Mouse (Mus musculus) thymus, adult 2 months (tissue): ENCODE measurements around the gene Cog5.

Experiments used
- CTCF ChIP-seq: fragments of 200-500 bp; IDR thresholded peaks from 2 replicates; pipeline ENCODE4 v1.5.1; 2012; ENCODE audit warnings: mild to moderate bottlenecking, control low read depth, low read length, moderate library complexity, borderline replicate concordance; ENCODE audit not compliant: control insufficient read depth, poor library complexity, insufficient read depth; ENCODE audit errors: extremely low read depth
- POLR2A ChIP-seq: fragments of 200-500 bp; IDR thresholded peaks from 2 replicates; pipeline ENCODE4 v1.6.1; 2012; ENCODE audit warnings: mild to moderate bottlenecking, low read length, control low read depth, moderate library complexity; ENCODE audit not compliant: control insufficient read depth, poor library complexity, insufficient read depth; ENCODE audit errors: extremely low read depth

DNA sequence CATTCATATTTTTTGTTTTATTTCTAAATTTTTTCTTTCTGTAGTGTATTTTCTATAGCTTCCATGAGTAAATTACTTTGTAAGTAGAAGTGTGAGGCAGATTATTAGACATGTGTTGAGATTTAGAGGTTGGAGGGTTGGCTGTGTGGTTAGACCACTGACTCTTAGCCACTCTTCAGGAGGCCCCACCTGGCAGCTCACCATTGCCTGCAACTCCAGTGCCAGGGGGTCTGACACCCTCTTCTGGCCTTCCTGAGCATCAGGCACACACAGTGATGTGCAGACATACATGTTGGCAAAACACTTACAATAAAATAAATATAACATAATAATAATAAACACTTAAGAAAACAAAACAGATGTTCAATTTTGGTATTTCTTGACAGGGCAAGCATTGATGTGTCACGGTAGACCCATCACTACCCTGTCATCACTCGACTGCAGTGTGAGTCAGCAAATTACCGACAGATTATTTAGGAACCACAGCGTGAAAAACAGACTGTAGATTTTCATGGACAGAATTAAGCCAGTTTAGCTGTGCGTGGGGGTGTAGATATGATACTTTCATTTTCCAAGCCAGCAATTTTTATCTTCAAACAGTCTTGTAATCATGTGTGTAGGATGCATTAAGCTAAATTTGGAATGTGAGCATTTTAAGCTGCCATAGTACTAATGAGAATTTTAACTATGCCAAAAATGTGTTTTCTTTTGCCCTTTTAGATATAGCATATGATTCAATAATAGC is 151.9 kb downstream of the Cog5 start:
- TF ChIP-seq POLR2A, result no peak
- no peak for TF ChIP-seq CTCF
